Mouse (Mus musculus): ENCODE data around the gene Ntng1. TPM values are rescaled to one million over a fixed set of nuclear protein-coding genes. Genes with fewer than 3 reads are reported as not detected.
A peak's percentile ranks its signal among the peaks of the same experiment; 100 is the strongest.

Ntng1 gene
- polyA plus RNA-seq (2012; ENCODE audit: insufficient read depth, insufficient read length, missing spikeins) = not detected in 2 replicates

DNA sequence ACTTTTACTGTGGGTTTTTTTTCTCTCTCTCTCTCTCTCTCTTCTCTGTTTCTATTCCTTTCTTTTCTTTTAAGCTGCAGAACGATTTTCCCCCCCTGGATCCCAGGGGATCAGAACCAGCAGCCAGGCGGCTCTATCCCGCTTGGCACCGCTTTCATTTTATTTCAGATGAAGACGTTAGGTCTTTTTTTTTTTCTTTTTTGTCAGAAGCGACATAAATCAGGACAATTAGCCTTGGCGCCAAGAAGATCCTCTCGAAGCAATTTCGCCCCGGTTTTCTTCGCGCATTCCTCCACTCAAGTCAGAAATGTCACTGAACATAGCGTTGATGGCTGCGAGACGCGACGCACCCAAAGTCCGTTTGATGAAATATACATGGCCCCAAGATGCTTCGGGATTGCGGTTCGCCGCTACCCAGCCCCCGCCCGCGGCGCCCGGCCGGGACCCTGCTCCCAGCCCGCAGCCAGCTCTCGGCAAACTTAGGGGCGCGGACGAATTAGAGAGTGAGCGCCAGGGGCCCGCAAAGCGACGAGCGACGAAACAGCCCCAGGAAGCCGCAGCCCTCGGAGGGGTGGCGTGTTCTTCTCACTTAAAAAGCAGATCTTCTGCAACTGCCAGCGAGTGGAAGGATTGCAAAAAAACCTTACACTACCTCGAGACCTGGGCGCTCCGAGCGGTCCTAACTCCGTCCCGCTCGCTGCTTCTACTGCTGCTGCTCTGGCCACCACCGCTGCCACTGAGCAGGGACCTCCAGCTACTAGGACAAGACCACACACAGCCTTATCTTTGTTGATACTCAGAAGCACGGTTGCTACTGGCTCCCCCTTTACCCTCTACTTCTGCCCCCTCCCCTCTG, at the start of gene Ntng1:
Gene Ntng1 (minus strand): TSS at position 806 of the 856 bp plus-strand sequence.
- peak within 1 kb of the TSS; percentile 52 for H3K4me3 ChIP-seq (ENCODE audit: insufficient read depth, low read depth, low read length)
- H3K4me1 ChIP-seq (ENCODE audit: control insufficient read depth, insufficient read depth, insufficient read length, low read length) = no peaks in the 10 kb centered on the region
- no peak within 1 kb of the TSS for H3K27ac ChIP-seq (replicated peaks; ENCODE audit: low read depth, low read length)

- Histone ChIP-seq H3K4me3 (ENCODE audit: insufficient read depth, low read depth, low read length) (no peak overlapping the region), H3K4me1 (ENCODE audit: control insufficient read depth, insufficient read depth, insufficient read length, low read length) (no peaks in the 10 kb centered on the region), H3K27ac (replicated peaks; ENCODE audit: low read depth, low read length) (no peak overlapping the region)
Observed at GRCm38 (mm10) chr3:110187401-110187948, 43.7 kb upstream of the Ntng1 start.

DNA sequence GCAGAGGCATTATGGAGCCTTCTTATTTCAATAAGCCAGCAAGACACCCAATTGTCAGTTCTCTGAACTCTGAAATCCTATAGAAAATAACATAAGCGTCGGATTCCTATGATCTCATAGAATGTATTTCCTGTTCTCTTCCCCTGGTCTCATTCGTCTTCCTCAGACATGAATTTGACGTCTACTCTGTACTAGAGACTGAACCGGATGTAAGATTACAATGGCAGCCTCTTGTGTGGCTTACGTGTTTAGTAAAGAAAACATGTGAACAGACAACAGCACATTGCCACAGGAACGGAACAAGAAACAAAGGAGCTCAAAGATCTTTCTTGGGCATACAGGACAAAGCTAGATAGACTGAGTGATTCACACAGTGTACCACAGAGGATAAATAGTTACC, 5.3 kb upstream of the Ntng1 start:
- H3K4me1 ChIP-seq (ENCODE audit: control insufficient read depth, insufficient read depth, insufficient read length, low read length) = no peaks in the 10 kb centered on the region
- H3K4me3 ChIP-seq (ENCODE audit: insufficient read depth, low read depth, low read length) = no peak overlapping the region
- H3K27ac ChIP-seq (replicated peaks; ENCODE audit: low read depth, low read length) = no peak overlapping the region

DNA sequence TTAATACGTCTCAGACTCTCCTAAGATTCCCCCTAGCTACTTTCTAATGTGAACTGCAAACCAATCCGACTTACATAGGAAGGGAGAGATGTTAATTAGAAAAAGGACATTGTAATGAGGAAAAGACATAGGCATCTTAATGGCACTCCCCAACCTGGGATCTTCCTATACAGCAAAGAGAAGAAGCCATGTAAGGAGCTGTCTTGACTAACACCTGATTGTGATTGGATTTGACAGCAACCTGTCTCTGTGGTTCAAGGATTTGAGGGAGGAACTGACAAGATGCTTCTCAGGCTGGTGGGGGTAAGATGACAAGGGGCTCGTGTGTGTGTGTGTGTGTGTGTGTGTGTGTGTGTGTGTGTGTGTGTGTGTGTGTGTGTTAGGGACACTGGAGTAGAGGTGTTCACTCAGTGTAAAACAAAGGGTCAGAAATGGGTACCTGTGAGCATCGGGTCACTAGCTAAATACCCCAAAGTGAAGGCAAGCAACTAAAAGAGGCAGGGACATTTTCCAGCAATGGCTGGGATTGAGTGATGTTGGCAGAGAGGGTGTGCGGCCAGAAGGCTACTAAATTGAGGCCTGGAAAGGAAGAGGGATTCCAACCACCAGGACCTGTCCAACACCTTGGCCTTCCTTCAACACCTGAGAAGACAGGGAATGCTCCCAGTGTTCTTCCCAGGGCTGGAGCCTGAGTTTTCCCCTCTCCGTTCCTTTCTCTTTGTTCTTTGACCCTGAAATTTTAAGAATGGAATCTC, 667 bp upstream of the Ntng1 start:
- Histone ChIP-seq H3K27ac (replicated peaks; ENCODE audit: low read depth, low read length) (no peak overlapping the region), H3K4me1 (ENCODE audit: control insufficient read depth, insufficient read depth, insufficient read length, low read length) (no peaks in the 10 kb centered on the region), H3K4me3 (ENCODE audit: insufficient read depth, low read depth, low read length) (no peak overlapping the region)

DNA sequence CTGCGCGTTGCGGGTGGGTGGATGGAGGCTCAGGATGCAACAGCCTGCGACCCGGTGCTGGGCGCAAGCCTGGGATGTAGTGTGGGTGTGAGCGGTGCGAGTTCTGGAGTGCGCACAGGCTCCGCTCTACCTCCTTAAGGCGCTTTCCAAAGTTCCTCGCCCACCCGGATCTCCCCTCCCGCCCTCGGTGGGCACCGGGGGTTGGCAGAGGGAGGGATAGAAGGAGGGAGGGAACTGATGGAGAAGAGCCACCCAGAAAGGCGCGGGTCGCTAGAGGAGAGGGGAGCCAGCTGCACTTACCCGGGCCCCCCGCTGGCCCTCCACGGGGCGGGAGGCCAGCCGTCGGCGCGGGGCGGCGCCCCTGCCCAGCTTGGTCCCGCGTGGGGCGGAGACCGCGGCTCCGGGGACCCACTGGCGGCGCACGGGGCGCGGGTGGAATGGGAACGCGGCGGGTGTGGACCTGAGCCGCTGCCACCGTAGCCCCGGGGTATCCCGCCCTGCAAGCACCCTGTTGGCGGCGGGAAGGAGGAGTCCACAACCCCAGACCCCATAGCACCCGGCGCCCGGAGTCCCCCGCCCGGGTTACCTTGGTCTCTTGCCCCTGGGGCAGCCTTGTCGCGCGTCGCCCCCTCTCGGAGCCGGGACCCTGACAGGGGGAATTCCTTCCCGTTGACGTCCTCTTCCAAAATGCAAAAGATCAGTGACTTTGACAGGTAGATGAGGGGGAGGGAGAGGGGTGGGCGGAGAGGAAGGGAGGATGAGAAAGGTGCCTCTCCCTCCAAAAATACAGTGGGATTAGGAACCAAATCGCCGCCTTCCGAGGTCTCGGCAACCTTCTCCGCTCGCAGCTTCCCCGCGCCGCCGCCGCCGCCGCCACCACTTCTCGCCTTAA, 1.3 kb downstream of the Ntng1 start:
- Histone ChIP-seq H3K27ac (replicated peaks; ENCODE audit: low read depth, low read length) (no peak overlapping the region), H3K4me3 (ENCODE audit: insufficient read depth, low read depth, low read length) (peak overlapping the region; percentile 52), H3K4me1 (ENCODE audit: control insufficient read depth, insufficient read depth, insufficient read length, low read length) (no peaks in the 10 kb centered on the region)

- Histone ChIP-seq H3K4me1 (ENCODE audit: control insufficient read depth, insufficient read depth, insufficient read length, low read length) (no peaks in the 10 kb centered on the region), H3K27ac (replicated peaks; ENCODE audit: low read depth, low read length) (no peak overlapping the region), H3K4me3 (ENCODE audit: insufficient read depth, low read depth, low read length) (peak overlapping the region; percentile 52)
Observed at GRCm38 (mm10) chr3:110141351-110142302, 2.2 kb downstream of the Ntng1 start.

DNA sequence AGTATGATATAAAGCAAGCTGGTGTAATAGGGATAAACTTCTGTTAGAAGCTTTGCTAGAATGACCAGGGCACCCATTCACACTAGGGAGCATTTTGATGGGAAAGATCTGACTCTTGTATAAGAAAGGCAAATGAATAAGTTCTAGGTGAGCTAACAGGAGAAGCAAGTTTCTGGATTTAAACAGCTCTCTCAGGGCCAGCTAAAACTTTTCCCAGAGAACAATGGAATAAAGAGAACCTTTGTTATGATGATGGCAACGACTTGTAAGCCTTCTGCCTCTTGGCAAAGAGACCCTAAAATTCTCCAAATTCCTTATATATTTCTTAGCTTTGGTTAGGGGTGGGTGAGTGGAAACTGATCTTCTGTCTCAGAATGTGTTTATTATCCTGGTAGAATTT, 7.7 kb downstream of the Ntng1 start:
- Histone ChIP-seq H3K4me1 (ENCODE audit: control insufficient read depth, insufficient read depth, insufficient read length, low read length) (no peaks in the 10 kb centered on the region), H3K4me3 (ENCODE audit: insufficient read depth, low read depth, low read length) (no peak overlapping the region), H3K27ac (replicated peaks; ENCODE audit: low read depth, low read length) (no peak overlapping the region)

DNA sequence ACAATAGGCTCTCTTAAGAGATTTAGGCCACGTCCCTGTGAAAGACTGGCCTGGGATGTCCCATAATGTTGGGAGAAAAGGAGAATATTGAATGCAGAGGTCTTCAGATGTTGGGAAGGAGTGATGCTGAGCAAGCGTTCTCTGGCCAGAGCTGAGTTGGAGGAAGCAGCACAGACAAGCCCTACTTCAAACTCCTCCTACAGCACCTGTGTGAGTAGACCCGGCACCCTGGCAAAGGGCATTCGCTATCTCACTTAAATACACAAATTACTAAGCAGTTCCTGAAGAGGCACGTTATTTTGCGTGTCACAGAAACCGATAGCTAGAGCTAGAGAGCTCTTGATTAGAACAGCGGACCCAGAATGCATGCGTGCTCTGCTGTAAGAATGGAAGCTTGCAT, 10.7 kb downstream of the Ntng1 start:
- Histone ChIP-seq H3K4me1 (ENCODE audit: control insufficient read depth, insufficient read depth, insufficient read length, low read length) (no peaks in the 10 kb centered on the region), H3K27ac (replicated peaks; ENCODE audit: low read depth, low read length) (no peak overlapping the region), H3K4me3 (ENCODE audit: insufficient read depth, low read depth, low read length) (no peak overlapping the region)

DNA sequence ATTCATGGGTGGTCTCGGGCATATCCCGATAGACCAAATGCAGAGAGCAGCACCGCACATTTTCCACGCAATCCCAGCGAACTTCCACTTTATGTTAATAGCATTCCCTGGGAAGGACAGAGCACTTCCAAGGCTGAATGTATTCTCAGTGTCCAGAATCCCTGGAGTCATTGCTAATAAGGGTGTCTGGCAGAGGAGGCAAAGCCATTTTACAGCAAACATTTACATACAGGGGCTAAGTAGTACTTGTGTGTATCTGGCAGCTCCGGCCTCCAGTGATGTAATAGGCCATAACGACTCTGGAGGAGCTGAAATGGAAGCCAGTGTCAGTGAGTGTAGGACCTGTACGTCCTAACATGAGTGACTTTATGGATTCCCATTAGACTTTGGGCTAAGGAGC, 11.5 kb downstream of the Ntng1 start:
- Histone ChIP-seq H3K4me1 (ENCODE audit: control insufficient read depth, insufficient read depth, insufficient read length, low read length) (no peaks in the 10 kb centered on the region), H3K27ac (replicated peaks; ENCODE audit: low read depth, low read length) (no peak overlapping the region), H3K4me3 (ENCODE audit: insufficient read depth, low read depth, low read length) (no peak overlapping the region)

GRCm38 (mm10) chr3:110131043-110131891, 12.5 kb downstream of the Ntng1 start:
- H3K27ac ChIP-seq (replicated peaks; ENCODE audit: low read depth, low read length) = no peak overlapping the region
- no peaks in the 10 kb centered on the region for H3K4me1 ChIP-seq (ENCODE audit: control insufficient read depth, insufficient read depth, insufficient read length, low read length)
- H3K4me3 ChIP-seq (ENCODE audit: insufficient read depth, low read depth, low read length) = no peak overlapping the region

DNA sequence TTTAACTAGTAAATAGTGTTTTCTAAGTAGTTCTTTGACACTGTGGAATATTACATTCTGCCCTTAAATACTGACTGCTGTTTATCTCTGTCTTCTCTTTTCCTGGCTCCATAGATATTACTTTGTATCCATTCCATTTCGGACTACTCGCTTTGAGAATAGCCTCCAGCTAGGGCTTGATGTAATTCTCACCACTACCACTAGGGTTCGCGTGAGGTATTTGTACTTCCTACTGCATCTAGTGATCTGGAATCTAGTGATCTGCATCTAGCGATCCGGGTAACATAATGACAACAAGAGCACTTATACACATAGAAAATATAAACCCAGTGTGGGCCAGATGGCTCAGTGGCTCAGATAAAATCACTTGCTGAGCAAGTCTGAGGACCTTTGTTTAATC, 14.2 kb downstream of the Ntng1 start:
- Histone ChIP-seq H3K27ac (replicated peaks; ENCODE audit: low read depth, low read length) (no peak overlapping the region), H3K4me1 (ENCODE audit: control insufficient read depth, insufficient read depth, insufficient read length, low read length) (no peaks in the 10 kb centered on the region), H3K4me3 (ENCODE audit: insufficient read depth, low read depth, low read length) (no peak overlapping the region)

DNA sequence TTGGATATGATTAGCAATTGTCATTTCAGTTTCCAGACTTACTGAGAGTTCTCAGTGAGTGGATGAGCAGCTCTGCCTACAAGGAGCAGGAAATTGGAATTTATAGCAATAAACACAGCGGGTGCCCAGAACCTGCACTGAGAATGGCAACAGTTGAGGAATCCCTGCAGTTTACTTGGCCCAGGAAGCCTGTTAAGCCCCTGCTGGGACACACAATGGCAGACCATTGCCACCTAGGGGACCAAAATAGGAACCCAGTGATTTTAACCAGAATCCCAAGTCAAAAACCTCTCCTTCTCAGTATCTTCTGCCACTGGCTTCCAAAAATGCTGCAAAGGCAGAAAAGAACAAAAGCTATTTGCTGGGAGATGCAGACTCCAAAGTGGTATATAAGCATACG, 37.8 kb downstream of the Ntng1 start:
- Histone ChIP-seq H3K4me3 (ENCODE audit: insufficient read depth, low read depth, low read length) (no peak overlapping the region), H3K4me1 (ENCODE audit: control insufficient read depth, insufficient read depth, insufficient read length, low read length) (no peaks in the 10 kb centered on the region), H3K27ac (replicated peaks; ENCODE audit: low read depth, low read length) (no peak overlapping the region)

DNA sequence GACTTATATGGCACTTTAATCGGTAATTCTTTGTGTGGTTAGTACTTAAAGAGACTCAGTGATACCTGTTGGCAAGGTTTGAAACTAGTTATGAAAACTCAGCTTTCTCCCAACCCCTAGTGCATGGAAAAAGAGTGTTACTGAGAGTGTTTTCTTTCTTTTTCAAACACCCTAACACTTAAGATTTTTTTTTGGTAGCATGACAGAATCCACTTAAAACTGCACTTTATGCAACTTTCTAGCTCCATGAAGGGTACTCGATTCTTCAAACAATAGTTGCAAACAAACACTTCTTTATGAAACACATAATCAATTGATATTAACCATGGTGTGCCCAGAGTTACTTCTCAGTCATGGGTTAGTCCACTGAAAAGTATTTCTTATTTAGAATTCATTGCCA, 49.4 kb downstream of the Ntng1 start:
- Histone ChIP-seq H3K27ac (replicated peaks; ENCODE audit: low read depth, low read length) (no peak overlapping the region), H3K4me3 (ENCODE audit: insufficient read depth, low read depth, low read length) (no peak overlapping the region), H3K4me1 (ENCODE audit: control insufficient read depth, insufficient read depth, insufficient read length, low read length) (no peaks in the 10 kb centered on the region)
